Mouse (Mus musculus): ENCODE data around the gene Hdac5.

The Hdac5 gene

DNA sequence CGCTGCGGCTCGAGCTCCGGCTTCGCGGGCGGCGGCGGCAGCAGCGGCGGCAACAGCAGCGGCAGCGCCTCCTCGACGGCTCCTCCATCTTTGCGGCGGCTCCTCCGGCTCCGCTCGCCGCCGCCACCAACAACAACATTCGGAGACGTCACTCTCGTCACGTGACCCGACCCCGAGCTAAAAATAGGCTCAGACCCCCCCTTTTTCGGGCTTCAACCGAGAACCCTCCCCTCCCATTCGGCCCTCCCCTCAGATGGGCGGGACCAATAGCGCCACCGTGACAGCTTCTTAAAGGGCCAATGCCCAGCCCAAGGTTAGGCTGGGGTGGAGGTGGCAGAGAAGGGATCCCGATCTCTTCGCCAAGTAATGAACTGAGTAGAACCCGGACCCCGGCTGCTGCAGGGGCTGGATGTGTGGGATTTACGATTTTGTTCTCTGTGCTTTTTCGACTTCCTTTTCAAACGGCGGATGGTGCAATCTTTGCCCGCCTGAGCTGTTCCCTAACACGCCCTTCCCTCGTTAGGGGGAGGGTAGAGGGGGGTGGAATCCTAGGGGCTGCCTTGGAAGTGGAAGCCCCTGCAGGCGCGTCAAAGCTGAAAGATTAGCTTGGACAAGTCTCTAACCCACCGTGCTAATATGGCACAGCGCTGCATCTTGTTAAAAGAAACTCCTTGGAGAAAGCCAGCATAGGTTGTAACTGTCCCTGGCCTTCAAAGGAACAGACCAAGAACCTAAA, at the start of gene Hdac5:
TSS of gene Hdac5 (minus strand) at position 161 of the 736 bp plus-strand sequence.
- DNase-seq (ENCODE audit: low spot score) = peak; percentile 99

DNA sequence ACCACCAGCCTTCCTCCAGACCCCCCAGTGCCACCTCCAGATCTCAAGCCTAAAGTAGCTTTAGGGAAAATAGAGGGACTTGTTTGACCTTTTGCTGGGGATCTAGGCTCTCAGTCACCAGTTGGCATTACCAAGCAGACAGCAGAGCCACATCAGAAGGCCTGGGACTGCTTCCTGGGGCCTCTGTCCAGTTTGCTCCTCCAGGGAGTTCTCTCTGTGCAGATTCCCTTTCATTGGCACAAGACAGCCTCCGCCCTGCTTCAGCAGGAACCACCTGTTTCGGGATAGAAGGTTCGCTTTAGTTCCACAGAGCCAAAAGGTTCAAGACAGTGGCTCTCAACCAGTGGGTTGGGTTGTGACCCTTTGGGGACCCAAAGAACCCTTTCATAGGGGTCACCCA, 49.6 kb upstream of the Hdac5 start:
- DNase-seq (ENCODE audit: low spot score) = no peak

DNA sequence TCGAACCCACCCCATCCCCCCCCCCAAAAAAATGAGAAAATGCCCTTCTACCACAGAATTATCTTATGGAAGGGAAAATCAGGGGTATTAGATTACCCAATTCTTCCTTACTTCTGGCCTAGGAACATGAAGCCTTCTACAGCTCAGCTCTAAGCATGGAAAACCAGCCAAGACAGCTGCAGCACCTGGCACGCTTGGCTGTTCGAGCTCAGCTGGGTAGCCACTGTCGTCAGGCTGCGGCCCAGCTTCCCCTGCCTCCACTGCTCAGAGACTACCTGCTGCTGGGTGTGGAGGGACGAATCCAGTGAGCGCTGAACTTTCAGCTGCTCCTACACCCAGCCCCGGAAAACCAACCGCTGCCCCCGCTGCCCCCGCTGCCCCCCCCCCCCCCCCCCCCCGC, 47.8 kb upstream of the Hdac5 start:
- DNase-seq (ENCODE audit: low spot score) = no peak

DNA sequence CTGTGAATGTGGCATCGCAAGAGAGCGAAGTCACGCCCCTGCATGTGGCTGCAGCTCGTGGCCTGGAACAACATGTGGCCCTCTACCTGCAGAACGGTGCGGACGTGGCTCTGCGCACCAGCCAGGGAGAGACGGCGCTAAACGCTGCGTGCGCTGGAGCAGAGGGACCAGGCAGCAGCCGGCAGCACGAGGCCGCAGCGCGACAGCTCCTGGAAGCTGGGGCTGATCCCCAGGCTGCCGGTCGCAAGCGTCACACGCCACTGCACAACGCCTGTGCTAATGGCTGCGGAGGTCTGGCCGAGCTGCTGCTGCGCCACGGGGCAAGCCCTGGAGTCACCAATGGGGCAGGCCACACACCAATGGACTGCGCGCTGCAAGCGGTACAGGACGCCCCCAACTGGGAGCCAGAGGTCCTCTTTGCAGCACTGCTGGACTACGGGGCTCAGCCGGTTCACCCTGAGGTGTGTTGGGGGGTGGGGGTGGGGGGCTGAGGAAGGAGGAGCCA, 46.5 kb upstream of the Hdac5 start:
- no peak for DNase-seq (ENCODE audit: low spot score)

DNA sequence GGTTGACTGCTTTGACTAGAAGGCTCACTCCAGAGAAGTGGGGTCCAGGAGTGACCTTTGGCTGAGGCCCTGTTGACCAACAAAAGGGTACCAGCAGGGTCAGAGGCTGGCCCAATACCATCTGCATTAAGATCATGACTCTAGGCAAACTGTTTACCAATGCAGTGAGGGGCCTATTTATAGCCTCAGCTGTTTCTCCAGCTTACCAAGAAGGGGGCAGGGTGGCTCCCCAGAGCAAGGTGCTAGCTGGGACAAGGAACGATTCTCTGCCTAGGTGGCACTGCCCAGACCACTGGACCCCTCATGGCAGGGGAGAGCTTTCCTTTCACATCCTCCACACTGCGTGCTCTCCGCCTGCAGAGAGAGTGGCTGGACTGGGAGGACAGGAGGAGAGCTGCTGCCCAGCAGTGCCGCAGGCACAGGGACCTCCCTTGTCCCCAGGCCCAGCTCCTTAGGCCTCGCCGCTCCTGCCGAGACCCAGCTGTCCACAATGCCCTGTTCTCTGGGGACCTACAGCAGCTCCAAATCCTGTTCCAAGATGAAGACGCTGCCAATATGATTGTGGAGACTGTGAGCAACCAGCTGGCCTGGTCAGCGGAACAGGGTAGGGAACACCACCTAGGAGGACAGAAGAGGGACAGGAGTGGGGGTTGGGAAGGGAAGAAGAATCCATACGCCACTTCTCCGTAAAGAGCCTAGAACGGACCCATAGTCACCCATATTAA, 38.7 kb upstream of the Hdac5 start, which contains the start of gene Asb16:
TSS of gene Asb16 (plus strand) at position 224 of the 725 bp plus-strand sequence.
- DNase-seq (ENCODE audit: low spot score) = no peak

DNA sequence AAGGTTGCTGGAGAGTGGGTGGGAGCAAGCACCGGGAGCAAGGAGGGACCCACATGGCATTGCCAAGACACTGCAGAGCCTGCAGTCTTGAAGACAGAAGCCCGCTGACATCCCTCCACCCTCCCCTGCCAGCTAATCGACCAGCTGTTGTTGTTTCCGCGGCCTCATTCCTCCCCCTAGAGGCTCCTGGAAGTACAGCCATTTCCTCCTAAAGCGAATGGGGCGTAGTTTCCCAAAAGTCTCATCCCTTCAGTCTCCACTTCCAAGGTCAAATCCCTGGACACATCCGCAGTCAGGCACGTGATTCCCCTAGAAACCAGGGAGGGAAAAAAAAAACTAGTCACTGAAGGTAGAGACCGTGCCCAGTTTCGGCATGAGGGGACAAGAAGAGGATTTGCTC, 37.5 kb upstream of the Hdac5 start:
- no peak for DNase-seq (ENCODE audit: low spot score)

DNA sequence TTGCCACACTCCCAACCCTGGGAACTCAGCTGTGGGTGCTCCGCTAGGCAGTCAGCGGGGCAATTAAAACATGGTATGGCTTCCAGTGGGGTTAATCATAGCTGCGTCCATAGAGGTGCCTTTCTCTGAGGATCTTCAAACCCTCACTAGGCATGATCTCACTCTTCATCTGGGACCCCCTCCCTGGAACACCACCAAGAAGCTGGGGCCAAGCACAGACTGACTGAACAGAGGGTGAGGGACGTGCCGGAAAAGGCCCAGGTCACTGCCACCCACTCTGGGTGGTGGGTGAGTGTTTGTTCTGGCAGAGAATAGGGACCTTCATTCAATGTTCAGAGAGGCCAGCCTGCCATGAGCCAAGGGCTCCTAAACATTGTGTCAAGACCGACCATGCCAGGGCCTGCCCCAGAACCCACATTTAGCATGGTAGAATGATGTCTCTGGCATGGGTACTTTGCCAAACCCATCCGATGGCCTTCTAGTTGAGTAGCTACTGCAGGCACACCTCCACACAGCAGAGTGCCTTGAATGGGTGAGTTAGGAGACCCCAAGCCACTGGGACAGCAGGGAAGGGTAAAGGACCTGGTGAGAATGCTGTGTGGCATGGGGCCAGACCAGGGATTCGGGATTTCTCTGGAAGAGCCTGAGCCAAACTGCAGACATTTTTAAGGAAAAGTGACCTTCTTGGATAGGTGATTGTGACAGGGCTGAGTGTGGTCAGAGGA, 36.8 kb upstream of the Hdac5 start:
- no peak for DNase-seq (ENCODE audit: low spot score)

DNA sequence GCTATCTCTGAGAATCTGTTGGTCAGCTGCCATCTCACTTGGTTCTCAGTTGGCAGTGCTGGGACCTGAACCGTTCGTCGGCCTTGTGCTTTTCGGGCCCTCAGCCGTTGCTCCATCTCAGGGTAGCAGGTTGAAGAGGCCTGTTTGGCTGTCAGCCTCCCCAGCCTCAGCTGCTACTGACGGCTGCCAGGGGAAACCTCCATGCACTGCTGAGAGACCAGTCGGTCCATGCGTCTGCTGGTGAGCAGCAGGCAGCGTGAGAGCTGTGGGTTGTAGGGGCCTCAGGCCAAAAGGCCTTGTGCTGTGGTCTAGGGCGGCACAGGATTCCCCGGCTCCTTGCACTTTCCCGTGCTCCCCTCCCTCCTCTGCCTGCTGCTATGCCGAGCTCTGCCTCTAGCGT, 35.9 kb upstream of the Hdac5 start:
- no peak for DNase-seq (ENCODE audit: low spot score)

DNA sequence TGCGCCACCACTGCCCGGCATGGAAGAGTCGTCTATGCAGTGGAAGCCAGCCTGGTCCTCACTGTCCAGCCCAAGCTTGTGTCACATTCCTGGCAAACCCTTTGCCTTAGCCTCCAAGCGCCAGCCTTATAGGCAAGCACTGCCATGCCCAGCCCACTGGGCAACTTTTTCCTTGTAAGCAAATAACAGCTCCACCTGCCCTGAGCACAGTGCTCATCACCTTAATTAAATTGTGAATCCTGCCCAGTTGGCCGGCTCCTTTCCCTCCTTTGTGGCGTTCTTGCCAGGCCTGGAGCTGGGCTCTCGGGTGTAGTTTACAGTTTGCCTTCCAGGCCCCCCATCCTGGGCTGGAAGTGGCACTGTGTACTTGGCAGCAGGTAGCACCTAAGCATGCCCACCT, 33.2 kb upstream of the Hdac5 start:
- DNase-seq (ENCODE audit: low spot score) = no peak

DNA sequence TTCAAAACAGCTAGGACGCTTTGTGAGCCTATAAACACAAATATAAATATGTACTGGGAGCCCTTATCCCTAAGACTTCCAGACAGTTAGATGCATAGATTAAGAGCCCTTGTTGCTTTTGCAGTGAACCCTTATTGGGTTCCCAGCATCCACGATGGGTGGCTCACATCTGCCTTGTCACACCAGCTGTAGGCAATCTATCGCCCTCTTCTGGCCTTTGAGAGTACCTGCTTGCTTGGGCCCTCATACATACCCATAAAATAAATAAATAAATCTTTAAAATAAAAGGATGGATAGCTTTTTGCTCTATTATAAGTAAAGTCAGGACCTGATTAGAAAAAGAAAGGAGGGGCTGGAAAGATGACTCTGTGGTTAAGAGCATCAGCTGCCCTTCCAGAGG, 28.6 kb upstream of the Hdac5 start:
- no peak for DNase-seq (ENCODE audit: low spot score)

DNA sequence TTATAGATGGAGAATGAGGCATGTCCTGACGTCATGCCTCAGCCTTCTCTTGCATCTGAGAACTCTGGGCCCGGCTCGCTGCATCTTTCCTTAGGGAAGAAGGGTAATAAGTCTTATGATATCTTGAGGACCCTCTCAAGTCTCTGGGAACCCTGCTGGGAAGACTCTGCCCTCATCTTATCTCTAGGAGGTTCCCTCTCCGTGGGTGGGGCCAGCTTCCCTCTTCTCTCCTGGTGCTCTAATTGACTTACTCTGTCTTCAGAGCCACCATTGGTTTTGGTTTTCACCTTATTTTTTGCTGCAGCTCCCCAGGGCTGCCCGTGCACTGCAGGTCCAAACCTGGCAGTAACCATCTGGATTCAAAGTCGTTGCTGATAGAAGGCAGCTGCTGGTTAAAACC, 28.1 kb upstream of the Hdac5 start:
- no peak for DNase-seq (ENCODE audit: low spot score)

DNA sequence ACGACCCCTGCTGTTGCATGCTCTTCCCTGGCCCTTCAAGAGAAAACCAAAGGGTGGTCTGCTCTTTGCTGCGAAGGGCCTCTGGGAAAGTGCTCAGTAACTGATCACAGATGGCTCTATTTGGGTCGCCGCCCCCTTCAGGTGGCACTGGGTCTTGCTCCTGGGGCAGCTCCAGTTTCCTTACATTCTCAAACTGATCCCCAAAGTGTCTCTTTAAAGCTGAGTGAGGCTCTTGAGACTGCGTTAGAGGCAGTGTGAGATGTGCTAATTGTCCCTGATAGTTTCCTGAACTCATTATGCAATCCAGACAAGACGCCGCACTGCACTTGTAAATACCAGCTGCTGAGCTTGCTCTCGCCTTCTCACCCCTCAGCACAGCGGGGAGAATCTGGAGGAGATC, 27.5 kb upstream of the Hdac5 start:
- DNase-seq (ENCODE audit: low spot score) = no peak

DNA sequence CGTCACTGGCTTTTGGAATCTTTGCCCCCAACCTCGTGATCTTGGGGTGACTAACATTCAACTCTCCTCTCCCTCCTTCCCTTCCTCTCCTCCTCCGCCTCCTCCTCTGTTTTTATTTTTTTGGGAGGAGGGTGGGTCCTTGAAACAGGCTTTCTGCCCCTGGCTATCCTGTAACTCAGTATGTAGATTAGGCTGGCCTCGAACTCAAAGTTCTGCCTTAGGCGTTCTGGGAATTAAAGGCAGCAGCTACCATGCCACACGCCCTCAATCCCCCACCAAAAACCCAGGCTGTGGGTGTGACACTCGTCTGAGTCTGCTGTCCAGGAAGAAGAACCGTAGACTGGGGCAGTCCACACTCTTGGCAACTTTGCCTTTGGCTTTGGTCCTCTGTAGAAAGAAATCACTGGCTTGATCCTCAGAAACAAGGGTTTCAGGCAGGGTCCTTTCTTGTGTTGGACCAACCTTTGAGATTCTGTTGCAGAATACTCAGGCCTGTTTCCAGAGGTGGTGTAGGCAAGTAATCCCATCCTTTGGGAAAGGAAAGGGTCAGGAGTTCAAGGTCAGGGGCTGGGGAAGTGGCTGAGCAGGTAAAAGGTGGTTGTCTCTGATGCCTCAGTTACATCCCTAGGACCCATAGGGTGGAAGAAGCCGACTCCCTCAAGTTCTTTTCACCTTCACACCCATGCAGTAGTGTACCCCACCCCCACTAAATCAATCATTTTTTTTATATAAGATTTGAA, 19.6 kb upstream of the Hdac5 start:
- DNase-seq (ENCODE audit: low spot score) = no peak

DNA sequence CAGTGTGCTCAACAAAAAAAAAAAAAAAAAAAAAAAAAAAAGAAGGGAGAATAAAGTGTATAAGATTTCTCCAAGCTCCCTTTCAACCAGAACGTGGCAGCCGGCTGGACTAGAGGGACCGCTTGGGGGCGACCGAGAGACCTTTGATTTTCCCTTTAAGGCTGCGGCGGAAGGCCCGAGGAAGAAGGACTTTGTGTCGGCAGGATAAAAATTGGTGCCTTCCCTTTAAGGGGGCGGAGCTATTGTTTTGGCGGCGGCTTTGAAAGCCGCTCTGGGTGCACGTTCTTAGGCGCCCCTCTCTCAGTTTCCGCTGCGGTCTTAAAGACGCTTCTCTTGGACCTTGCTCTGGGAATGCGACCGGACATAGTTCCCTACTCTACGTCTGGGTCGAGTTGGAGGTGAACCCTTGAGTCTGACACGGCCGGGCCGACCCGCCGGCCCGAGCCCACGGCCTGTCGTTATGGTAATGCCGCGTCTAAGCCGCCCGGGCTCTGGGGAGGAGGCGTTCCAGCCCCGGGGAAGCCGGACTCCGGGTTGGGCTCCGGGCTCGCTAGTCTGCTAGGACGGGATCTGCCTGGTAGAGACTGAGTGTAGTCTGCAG, 18.8 kb upstream of the Hdac5 start, which contains the start of gene BC030867:
TSS of gene BC030867 (plus strand) at position 253 of the 601 bp plus-strand sequence.
- peak; percentile 83 for DNase-seq (ENCODE audit: low spot score)

DNA sequence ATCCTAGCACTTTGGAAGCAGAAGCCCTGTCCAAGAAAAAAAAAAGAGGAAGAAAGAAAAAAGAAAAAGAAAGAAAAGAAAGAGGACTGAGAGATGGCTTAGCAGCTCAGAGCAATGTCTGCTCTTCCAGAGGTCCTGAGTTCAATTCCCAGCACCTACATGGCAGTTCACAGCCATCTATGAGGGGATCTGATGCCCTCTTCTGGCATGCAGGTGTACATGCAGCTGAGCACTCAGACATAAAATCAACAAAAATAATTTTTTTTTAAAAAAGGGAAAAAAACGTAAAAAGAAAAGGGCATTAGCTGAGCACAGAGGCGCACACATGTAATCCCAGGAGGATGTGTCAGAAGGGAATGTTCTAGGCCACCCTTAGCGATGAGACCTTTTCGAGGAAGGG, 16.9 kb upstream of the Hdac5 start:
- no peak for DNase-seq (ENCODE audit: low spot score)

DNA sequence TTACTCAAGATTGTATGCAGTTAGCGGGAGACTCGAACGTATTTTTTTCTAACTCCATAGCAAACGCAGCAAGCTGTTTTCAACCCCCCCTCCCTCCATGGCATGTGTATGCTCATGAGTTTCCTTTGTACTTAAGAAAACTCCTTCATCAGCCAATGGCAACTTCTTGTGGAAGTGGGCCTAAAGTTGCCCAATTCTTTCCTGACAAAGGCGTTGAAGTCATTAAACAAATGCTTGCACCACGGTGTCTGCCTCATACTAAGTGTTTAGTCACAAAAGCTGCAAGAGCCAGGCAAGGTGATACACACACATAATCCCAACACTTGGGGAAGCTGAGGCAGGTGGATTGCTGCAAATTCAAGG, 16.3 kb upstream of the Hdac5 start:
- DNase-seq (ENCODE audit: low spot score) = no peak

DNA sequence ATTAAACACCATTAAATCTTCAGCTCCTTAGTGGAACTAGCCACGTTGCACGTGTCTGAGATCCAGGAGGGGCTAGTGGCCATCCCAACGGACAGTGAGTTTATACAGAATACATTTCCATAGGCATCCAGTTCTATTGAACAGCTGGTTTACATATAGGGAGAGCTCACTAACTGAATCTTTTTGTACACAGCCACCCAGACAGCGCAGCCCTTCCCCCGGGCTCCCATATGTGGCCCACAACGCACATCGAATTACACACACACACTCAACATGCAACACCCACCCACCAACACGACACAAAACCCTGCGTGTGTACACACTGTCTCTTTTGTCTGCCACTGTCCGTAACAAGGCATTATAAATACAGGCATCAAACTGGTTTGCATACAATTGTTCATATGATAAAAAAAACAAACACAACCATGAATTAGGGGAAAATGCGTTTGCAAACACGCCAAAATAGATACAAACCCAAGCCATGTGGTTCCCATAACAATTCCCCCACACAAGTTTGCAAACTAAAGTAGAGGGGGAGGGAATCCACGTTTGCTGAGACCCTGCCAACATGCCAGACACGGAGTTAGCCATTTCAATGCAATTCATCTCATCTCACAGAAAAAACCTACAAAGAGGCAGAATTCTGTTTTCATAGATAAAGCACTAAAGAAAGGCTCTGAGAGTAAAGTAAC, 15.8 kb upstream of the Hdac5 start:
- no peak for DNase-seq (ENCODE audit: low spot score)

DNA sequence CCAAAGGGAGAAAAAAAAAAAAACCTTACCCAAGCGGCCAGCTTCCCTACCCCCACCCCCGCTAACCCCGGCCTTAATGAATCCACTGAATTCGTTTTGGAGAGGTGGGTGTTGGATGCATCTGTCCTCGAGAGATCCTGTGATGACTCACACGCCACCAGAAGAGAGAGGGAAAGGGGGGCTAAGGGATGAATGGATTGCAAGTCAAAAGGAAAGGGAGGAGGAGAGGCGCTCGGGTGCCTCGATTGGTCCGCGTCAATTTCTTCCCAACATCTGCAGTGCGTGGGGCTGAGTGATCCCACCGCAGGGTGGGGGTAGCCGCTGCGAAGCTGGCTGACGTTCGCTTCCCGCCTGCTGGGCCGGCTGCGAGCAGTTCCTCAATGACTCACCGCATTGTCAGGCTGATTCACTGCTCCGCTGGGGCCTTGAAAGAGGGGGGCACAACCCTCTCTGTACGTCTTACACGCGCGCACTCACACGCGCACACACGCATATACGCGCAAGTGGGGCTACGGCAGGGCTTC, 15.0 kb upstream of the Hdac5 start:
- DNase-seq (ENCODE audit: low spot score) = no peak

DNA sequence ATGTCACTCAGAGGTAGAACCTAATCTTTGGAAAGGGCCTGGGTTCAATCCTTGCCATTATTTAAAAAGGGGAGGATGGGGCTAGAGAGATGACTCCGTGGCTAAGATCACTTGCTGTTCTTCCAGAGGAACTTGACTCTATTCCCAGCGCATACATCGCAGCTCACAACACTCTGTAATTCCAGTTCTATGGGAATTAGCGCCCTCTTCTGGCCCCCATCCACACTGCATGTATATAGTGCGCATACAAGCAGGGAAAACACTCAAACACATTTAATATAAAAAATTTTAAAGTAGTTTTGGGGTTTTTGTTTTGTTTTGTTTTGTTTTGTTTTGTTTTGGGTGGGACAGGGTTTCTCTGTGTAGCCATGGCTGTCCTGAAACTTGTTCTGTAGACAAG, 11.9 kb upstream of the Hdac5 start:
- DNase-seq (ENCODE audit: low spot score) = no peak

DNA sequence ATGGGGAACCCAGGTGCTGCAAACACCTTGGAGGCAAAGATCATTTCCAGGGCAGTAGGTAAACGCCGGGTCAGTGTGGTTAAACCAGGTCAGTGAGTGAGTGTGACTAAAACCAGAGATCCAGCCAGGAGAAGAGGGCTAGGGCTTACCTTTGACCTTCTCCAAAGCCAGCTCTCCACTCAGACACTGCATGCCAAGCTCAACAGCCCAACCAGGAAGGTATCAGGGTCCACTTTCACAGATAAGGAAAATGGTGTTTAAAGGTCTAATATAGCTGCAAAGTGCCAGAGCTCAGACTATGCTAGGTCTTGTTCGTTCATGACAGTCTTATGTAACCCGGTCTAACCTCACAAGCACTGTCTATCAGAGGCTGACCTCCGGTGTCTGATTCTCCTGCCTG, 11.3 kb upstream of the Hdac5 start:
- no peak for DNase-seq (ENCODE audit: low spot score)

DNA sequence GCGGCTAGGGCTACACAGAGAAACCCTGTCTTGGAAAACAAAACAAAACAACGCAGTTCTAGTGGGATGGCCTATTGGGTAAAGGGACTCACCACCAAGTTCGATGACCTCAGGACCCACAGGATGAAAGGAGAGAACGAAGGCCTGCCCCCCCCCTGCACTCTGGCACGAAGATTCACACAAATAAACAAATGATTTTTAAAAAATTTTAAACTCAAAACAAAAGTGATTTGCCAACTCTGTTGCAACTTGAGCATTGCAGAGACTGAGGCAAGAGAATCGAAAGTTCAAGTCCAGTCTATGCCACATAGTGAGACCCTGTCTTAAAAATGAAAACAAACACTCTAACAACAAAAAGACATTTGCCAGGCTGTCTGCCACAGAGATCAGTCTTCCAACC, 10.7 kb upstream of the Hdac5 start:
- DNase-seq (ENCODE audit: low spot score) = no peak
